Mouse (Mus musculus) brain, embryonic 14.5 days (tissue): ENCODE data around the gene M6pr.

Source experiments
- CTCF ChIP-seq: fragments of 200-500 bp; IDR thresholded peaks from 2 replicates; pipeline ENCODE4 v1.5.1; 2012; ENCODE audit warnings: inconsistent platforms, mild to moderate bottlenecking, moderate library complexity, borderline replicate concordance; ENCODE audit not compliant: insufficient read depth, insufficient read length; ENCODE audit errors: extremely low read depth
- POLR2A ChIP-seq: fragments of 200-500 bp; IDR thresholded peaks from 2 replicates; pipeline ENCODE4 v1.6.1; 2012; ENCODE audit warnings: mild to moderate bottlenecking, inconsistent platforms, borderline replicate concordance; ENCODE audit not compliant: poor library complexity, insufficient read depth, insufficient read length, severe bottlenecking; ENCODE audit errors: extremely low read depth

- no peak for TF ChIP-seq CTCF
- no peak for TF ChIP-seq POLR2A
Observed at GRCm38 (mm10) chr6:122291264-122291663, 17.3 kb upstream of the M6pr start.
